Mouse (Mus musculus) retina, embryonic 14.5 days (tissue): ENCODE results near the gene Selenoh.

Experiments used
- DNase-seq: peaks from one replicate; pipeline ENCODE4 v3.0.0-alpha.2; 2015; ENCODE audit warnings: low spot score

Selenoh gene

GRCm38 (mm10) chr2:84671535-84671934, 965 bp upstream of the Selenoh start:
- DNase-seq: peak; percentile 25

- DNase-seq: no peak
These were observed 572 bp downstream of the Selenoh start for GRCm38 (mm10) chr2:84669828-84670568.

GRCm38 (mm10) chr2:84666081-84666480, 4.5 kb downstream of the Selenoh start:
- no peak for DNase-seq

GRCm38 (mm10) chr2:84662866-84663265, 7.7 kb downstream of the Selenoh start:
- peak; percentile 69 for DNase-seq

- peak; percentile 51 for DNase-seq
These were observed 10.3 kb downstream of the Selenoh start for GRCm38 (mm10) chr2:84660253-84660652.

GRCm38 (mm10) chr2:84658806-84659205, 11.8 kb downstream of the Selenoh start, which contains the start of gene Btbd18:
Btbd18 (plus strand) TSS chr2:84659079.
- no peak for DNase-seq

- no peak for DNase-seq
These were observed 14.7 kb downstream of the Selenoh start for GRCm38 (mm10) chr2:84655864-84656263.

GRCm38 (mm10) chr2:84653354-84653753, 17.2 kb downstream of the Selenoh start:
- DNase-seq: no peak

GRCm38 (mm10) chr2:84650464-84651195, 19.9 kb downstream of the Selenoh start, which contains the start of gene Ctnnd1:
Ctnnd1 (minus strand) TSS chr2:84650765.
- peak; percentile 90 for DNase-seq

GRCm38 (mm10) chr2:84649674-84650073, 20.9 kb downstream of the Selenoh start:
- no peak for DNase-seq

- DNase-seq: no peak
These were observed 22.2 kb downstream of the Selenoh start for GRCm38 (mm10) chr2:84648369-84648768.

GRCm38 (mm10) chr2:84647051-84647568, 23.5 kb downstream of the Selenoh start:
- no peak for DNase-seq

GRCm38 (mm10) chr2:84646138-84646537, 24.4 kb downstream of the Selenoh start:
- no peak for DNase-seq

GRCm38 (mm10) chr2:84640833-84641232, 29.7 kb downstream of the Selenoh start:
- DNase-seq: no peak

- no peak for DNase-seq
These were observed 31.9 kb downstream of the Selenoh start for GRCm38 (mm10) chr2:84638428-84639220.

GRCm38 (mm10) chr2:84637452-84638165, 33.0 kb downstream of the Selenoh start:
- no peak for DNase-seq

- DNase-seq: no peak
These were observed 34.3 kb downstream of the Selenoh start for GRCm38 (mm10) chr2:84636231-84636741.

GRCm38 (mm10) chr2:84635611-84636010, 35.0 kb downstream of the Selenoh start:
- DNase-seq: peak; percentile 65

- peak; percentile 28 for DNase-seq
These were observed 35.6 kb downstream of the Selenoh start for GRCm38 (mm10) chr2:84634934-84635482.

- no peak for DNase-seq
These were observed 36.6 kb downstream of the Selenoh start for GRCm38 (mm10) chr2:84634006-84634405.

- no peak for DNase-seq
These were observed 37.6 kb downstream of the Selenoh start for GRCm38 (mm10) chr2:84632999-84633398.
